Mouse (Mus musculus) central nervous system, embryonic 14 days (tissue): ENCODE results near the gene Spink2. TPM values are rescaled to one million over a fixed set of nuclear protein-coding genes. Genes with fewer than 3 reads are reported as not detected.

Experiments used
- polyA plus RNA-seq: library from polyadenylated mRNA; depleted of rRNA; stranded (reverse); fragments of >200 nt; gene quantifications from 2 replicates; pipeline ENCODE4 v1.2.3, GENCODE M21; 2012; rRNA removed

Spink2 gene
- polyA plus RNA-seq = 0.61 and 0.72 TPM in 2 replicates

GRCm38 (mm10) chr5:77211236-77211635 is at the start of gene Spink2:
Gene Spink2, minus strand, starts transcription at chr5:77211471.

Other genes starting within 250 kb of the Spink2 start
- gene Srp72, start 236.8 kb downstream of the Spink2 start, polyA plus RNA-seq = 81.4 and 83.4 TPM in 2 replicates
- gene Arl9, start 207.4 kb downstream of the Spink2 start, polyA plus RNA-seq = 0.41 and 0.55 TPM in 2 replicates
- gene Thegl, start 195.4 kb downstream of the Spink2 start, polyA plus RNA-seq = 0.30 and 0.32 TPM in 2 replicates
- 23.2 and 29.0 TPM in 2 replicates for gene Hopx, start 96.3 kb downstream of the Spink2 start, polyA plus RNA-seq
- gene Rest, start 54.0 kb upstream of the Spink2 start, polyA plus RNA-seq = 9.0 and 12.1 TPM in 2 replicates
- gene Noa1, start 98.6 kb upstream of the Spink2 start, polyA plus RNA-seq = 23.3 and 24.2 TPM in 2 replicates
- gene Polr2b, start 98.7 kb upstream of the Spink2 start, polyA plus RNA-seq = 60.9 and 69.0 TPM in 2 replicates
- gene Igfbp7, start 196.6 kb upstream of the Spink2 start, polyA plus RNA-seq = 78.7 and 84.3 TPM in 2 replicates